Mouse (Mus musculus) T-helper 1 cell (primary cell): ENCODE results near the gene Fgf11.

Experiments used
- in situ Hi-C: fragments of 300-600 bp; cut with MboI, MseI; formaldehyde crosslinking; loops from one replicate; pipeline ENCODE4 v1.15.1; 2025; ENCODE audit warnings: high pct_unique_total_duplicates

Fgf11 gene

GRCm38 (mm10) chr11:69784793-69785272 is 16.8 kb downstream of the Fgf11 start:
- in situ Hi-C loops: no loop called here

- in situ Hi-C loops: no loop called here
These were observed 19.8 kb downstream of the Fgf11 start for GRCm38 (mm10) chr11:69781828-69782227.

DNA sequence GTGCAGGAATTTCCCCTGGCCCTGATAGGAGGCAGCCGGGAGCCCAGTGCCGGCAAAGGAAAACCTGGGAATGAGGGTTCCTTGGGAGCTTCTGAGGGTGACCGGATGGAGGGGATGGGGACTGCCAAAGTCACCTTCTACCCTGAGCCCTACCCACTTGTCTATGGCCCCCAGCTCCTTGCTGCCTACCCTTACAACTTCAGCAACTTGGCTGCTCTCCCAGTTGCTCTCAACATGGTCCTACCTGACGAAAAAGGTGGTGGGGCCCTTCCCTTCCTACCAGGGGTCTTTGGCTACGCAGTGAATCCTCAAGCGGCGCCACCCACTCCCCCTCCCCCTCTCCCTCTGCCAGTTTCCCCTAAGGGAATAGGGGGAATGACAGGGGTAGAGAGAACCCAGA is 22.7 kb downstream of the Fgf11 start:
- in situ Hi-C loops: no loop called here

DNA sequence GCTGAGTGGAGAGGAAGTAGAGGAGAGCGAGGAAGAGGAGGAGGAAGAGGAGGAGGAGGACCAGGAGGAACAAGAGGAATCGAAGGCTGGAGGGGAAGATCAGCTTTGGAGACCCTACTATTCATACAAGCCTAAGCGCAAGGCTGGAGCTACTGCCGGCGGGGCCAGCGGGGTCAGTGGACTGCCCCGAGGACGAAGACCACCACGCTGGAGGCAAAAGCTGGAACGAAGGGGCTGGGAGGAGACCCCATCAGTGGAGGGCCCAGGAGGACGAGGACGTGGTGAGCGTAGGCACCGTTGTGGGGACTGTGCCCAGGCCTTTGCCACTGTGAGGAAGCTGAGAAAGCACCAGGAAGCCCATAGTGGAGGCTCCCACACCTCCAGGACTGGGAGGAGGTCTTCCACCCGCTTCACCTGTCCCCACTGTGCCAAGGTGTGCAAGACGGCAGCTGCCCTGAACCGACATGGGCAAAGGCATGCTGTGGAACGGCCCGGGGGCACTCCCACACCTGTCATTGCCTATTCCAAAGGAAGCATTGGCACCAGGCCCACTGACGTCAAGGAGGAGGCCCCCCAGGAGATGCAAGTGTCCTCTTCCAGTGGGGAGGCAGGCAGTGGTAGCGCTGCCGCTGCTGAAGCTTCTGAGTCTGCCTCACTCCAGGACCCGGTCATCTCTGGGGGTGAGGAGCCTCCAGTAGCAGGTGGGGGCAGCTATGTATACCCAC is 23.2 kb downstream of the Fgf11 start:
- in situ Hi-C loops: no loop called here

GRCm38 (mm10) chr11:69777504-69778257 is 24.0 kb downstream of the Fgf11 start:
- in situ Hi-C loops: no loop called here

- in situ Hi-C loops: no loop called here
These were observed 25.2 kb downstream of the Fgf11 start for GRCm38 (mm10) chr11:69776488-69776887.

- in situ Hi-C loops: no loop called here
These were observed 25.9 kb downstream of the Fgf11 start for GRCm38 (mm10) chr11:69775716-69776115.

DNA sequence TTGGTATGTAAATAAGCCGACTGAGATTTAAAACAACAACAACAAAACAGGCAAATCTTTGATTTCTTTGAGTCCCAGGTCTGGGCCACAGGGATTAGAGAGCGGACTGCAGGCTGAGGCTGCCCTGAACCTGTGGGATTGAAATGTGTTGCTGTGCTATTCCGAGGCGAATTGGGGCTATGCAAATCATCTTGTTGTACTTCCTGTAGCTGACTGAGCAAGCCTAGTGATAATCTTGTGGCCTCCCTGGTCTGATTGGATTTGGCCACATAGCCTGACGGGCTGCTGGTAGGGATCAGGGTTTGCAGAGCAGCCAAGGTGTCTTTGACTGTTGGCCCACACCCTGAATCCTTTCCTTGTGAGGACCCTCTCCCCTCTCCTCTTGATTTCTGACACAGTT is 26.7 kb downstream of the Fgf11 start:
- in situ Hi-C loops: no loop called here

DNA sequence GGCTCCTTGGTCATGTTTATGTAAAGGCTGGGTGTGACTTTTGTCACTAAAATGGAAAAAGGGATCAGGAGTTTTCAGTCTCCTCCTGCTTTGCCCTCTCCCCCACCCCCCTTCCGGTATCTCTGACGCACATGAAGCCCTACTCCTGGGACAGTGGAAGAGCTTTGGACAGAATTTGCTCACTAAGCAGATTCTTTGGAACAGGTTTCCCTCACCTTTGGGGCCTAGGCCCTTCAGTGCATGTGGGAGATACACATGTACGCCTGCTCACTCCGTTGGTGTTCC is 34.1 kb downstream of the Fgf11 start:
- in situ Hi-C loops: no loop called here

GRCm38 (mm10) chr11:69766872-69767624 is 34.6 kb downstream of the Fgf11 start:
- in situ Hi-C loops: no loop called here

DNA sequence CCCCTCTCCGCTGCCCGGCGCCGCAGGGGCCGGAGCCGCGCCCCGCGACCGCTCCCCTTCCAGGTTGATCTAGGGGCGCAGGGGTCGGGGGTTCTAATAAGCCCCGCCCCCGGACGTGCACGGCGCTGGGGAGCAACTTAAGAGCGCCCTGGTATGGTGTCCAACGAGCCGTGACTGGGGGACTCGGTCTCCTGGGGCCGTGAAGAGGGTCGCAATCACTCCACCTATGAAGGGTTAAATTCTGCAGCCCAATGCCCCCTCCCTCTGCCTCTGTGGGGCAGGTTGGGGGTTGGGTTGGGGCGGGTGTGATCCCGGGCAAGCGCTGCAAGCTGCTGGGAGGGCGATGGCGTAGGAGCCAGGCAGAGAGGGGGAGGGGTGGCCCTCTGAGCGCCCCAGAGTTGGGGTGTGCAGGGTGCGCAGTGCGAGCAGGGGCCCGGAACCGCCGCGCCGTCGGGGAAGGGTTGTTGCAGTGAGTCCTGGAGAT is 35.5 kb downstream of the Fgf11 start:
- in situ Hi-C loops: no loop called here

GRCm38 (mm10) chr11:69765221-69766125 is 36.2 kb downstream of the Fgf11 start, which contains the start of gene Zbtb4:
Gene Zbtb4 (plus strand): TSS chr11:69765912.
- in situ Hi-C loops: no loop called here

DNA sequence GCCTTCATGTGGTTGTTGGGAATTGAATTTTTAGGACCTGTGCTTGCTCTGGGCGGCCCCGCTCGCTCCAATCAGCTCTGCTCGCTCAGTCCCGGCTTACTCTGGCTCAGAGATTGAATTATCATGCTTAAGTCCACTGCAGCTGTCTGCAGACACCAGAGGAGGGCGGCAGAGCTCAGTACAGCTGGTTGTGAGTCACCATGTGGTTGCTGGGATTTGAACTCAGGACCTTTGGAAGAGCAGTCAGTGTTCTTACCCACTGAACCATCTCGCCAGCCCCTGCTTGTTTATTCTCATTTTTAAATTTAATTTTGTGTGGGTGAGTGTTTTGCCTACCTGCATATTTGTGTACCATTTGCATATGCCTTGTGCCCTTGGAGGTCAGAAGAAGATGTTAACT is 38.1 kb downstream of the Fgf11 start:
- in situ Hi-C loops: no loop called here

DNA sequence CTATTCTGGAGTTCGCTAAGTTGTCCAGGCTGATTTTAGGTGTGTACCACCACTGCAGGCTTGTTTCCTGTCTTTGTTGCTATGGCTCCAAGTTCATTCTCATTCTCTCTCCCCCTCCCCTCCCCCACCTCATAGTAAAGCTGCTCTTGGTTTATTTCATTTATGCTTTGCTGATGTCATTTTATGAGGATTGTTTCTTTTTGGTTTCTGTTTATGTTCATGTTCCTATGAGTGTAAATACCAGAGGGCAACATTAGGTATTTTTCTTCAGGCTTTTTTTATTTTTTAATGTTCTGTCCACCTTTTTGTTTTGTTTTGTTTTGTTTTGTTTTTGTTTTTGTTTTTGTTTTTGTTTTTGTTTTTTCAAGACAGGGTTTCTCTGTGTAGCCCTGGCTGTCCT is 39.8 kb downstream of the Fgf11 start, which contains the start of gene Slc35g3:
Gene Slc35g3 (minus strand): TSS at position 101 of the 400 bp plus-strand sequence.
- in situ Hi-C loops: no loop called here

DNA sequence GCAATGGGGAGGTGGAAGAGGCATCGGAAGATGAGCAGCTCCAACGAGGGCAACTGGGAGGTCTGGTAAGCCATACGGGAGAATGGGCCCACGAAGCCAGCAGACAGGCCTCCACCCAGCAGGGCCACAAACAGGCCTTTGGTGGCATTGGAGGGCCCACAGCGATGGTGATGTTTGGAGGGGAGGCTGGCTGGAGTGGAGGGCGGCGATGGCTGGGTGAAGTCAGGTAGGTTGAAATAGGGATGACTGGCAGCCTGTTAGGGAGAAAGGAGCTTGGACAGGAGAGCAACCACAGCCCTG is 40.8 kb downstream of the Fgf11 start:
- in situ Hi-C loops: no loop called here

- in situ Hi-C loops: no loop called here
These were observed 41.3 kb downstream of the Fgf11 start for GRCm38 (mm10) chr11:69760160-69760900.

GRCm38 (mm10) chr11:69758971-69759721 is 42.5 kb downstream of the Fgf11 start:
- in situ Hi-C loops: no loop called here

DNA sequence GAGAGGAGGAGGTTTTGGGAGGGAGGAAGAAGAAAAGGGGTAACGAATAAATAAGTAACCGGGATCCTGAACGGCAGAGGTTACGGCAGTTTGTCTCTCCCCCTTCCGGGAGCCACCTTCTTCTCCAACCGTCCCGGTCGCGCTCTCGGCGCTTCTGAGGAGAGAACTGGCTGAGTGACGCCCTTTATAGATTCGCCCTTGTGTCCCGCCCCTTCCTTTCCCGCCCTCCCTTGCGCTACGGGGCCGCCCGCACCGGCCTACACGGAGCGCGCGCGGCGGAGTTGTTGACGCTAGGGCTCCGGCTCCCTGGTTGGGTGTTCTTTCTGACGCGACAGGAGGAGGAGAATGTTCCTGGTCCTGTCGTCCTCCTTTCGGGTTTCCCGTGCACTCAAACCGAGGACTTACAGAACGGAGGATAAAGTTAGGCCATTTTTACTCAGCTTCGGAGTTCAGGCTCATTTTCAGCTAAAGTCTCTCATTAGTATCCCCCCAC is 43.1 kb downstream of the Fgf11 start, which contains the start of gene Polr2a:
Gene Polr2a (minus strand): TSS at position 160 of the 493 bp plus-strand sequence.
- in situ Hi-C loops: no loop called here

GRCm38 (mm10) chr11:69758090-69758456 is 43.6 kb downstream of the Fgf11 start:
- in situ Hi-C loops: no loop called here
